Mouse (Mus musculus): ENCODE data around the gene Sec14l4. TPM values are rescaled to one million over a fixed set of nuclear protein-coding genes. Genes with fewer than 3 reads are reported as not detected.
"Not testable (repeated sequence)": the region's sequence is repeated elsewhere in the genome, so short reads cannot be mapped to it uniquely, and the experiment has no call there.

Gene Sec14l4
- polyA plus RNA-seq, 1 experiment from 2014 or later = not detected

- peaks cover 57% of the 10 kb centered on the region for H3K27me3 ChIP-seq (replicated peaks)
- no peak overlapping the region for H3K27ac ChIP-seq (replicated peaks)
- peak overlapping the region; percentile 72 for H3K4me2 ChIP-seq
- peaks cover 13% of the 10 kb centered on the region for H3K4me1 ChIP-seq
- no peaks in the 10 kb centered on the region for H3K36me3 ChIP-seq
- peak overlapping the region; percentile 48 for H3K4me3 ChIP-seq
- 4% methylated on average over 66 of the region's 66 CpGs for WGBS
- no peak for ATAC-seq (ENCODE audit: extremely low read depth, insufficient number of reproducible peaks, low FRiP score, low TSS enrichment)
- peak overlapping the region; percentile 51 for H3K9ac ChIP-seq
- no peaks in the 10 kb centered on the region for H3K9me3 ChIP-seq
These were observed 33.1 kb upstream of the Sec14l4 start for GRCm38 (mm10) chr11:3997978-3998720.

DNA sequence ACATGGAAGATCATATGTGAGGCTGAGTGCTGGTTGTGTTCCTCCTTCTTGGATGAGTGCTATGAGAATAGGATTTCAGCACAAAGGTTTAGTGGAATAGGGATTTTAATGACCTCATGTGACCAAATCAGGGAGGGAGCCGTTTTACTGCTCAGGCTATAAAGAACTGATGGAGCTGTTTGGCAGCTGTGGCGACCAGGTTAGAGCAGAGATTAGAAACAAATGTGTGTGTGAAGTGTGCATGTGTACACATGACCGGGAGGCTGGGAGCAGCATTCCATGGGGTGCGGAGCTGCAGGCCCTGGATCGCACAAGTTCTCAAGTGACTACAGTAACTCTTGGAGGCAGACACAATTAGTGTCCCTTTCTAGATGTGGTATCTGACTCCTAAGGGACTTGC lies 31.7 kb upstream of the Sec14l4 start:
- no peak overlapping the region for H3K9ac ChIP-seq
- no peak for ATAC-seq (ENCODE audit: extremely low read depth, insufficient number of reproducible peaks, low FRiP score, low TSS enrichment)
- H3K4me1 ChIP-seq = peaks cover 13% of the 10 kb centered on the region
- H3K27ac ChIP-seq (replicated peaks) = no peak overlapping the region
- peaks cover 57% of the 10 kb centered on the region for H3K27me3 ChIP-seq (replicated peaks)
- WGBS = 74% methylated on average over 5 of the region's 5 CpGs
- no peaks in the 10 kb centered on the region for H3K36me3 ChIP-seq
- H3K4me3 ChIP-seq = no peak overlapping the region
- no peak overlapping the region for H3K4me2 ChIP-seq
- H3K9me3 ChIP-seq = no peaks in the 10 kb centered on the region

- no peak overlapping the region for H3K9ac ChIP-seq
- H3K4me1 ChIP-seq = peaks cover 13% of the 10 kb centered on the region
- peaks cover 47% of the 10 kb centered on the region for H3K27me3 ChIP-seq (replicated peaks)
- H3K9me3 ChIP-seq = no peaks in the 10 kb centered on the region
- H3K36me3 ChIP-seq = no peaks in the 10 kb centered on the region
- 9% methylated on average over 5 of the region's 5 CpGs for WGBS
- no peak for ATAC-seq (ENCODE audit: extremely low read depth, insufficient number of reproducible peaks, low FRiP score, low TSS enrichment)
- H3K4me3 ChIP-seq = no peak overlapping the region
- H3K27ac ChIP-seq (replicated peaks) = no peak overlapping the region
- H3K4me2 ChIP-seq = no peak overlapping the region
These were observed 29.7 kb upstream of the Sec14l4 start for GRCm38 (mm10) chr11:4001603-4002002.

- WGBS = 48% methylated on average over 5 of the region's 5 CpGs
- no peaks in the 10 kb centered on the region for H3K9me3 ChIP-seq
- H3K4me1 ChIP-seq = no peaks in the 10 kb centered on the region
- H3K9ac ChIP-seq = no peak overlapping the region
- H3K36me3 ChIP-seq = no peaks in the 10 kb centered on the region
- peaks cover 10% of the 10 kb centered on the region for H3K27me3 ChIP-seq (replicated peaks)
- no peak for ATAC-seq (ENCODE audit: extremely low read depth, insufficient number of reproducible peaks, low FRiP score, low TSS enrichment)
- H3K4me3 ChIP-seq = no peak overlapping the region
- no peak overlapping the region for H3K27ac ChIP-seq (replicated peaks)
- no peak overlapping the region for H3K4me2 ChIP-seq
These were observed 25.9 kb upstream of the Sec14l4 start for GRCm38 (mm10) chr11:4005220-4005805.

DNA sequence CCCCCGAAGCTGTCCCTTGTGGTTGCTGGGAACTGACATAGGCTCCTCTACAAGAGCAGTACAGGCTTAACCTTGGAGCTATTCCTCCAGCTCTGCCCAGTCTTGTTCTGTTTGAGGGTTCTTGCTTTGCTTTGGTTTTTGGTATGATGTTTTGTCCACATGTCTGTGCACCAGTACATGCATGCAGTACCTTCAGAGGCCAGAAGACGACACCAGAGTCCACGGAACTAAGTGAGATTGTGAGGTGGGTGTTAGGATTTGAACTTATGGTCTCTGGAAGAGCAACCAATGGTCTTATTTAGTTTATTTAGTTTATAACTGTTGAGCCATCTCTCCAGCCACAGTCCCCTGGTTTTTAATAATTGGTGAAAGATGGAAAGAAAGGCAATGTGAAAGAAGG lies 24.8 kb upstream of the Sec14l4 start:
- no peak overlapping the region for H3K9ac ChIP-seq
- no peak overlapping the region for H3K4me3 ChIP-seq
- H3K4me1 ChIP-seq = no peaks in the 10 kb centered on the region
- no peak overlapping the region for H3K27ac ChIP-seq (replicated peaks)
- no peaks in the 10 kb centered on the region for H3K9me3 ChIP-seq
- ATAC-seq (ENCODE audit: extremely low read depth, insufficient number of reproducible peaks, low FRiP score, low TSS enrichment) = no peak
- no peaks in the 10 kb centered on the region for H3K36me3 ChIP-seq
- H3K4me2 ChIP-seq = no peak overlapping the region
- no peaks in the 10 kb centered on the region; the same call in none of the 2 replicates for H3K27me3 ChIP-seq (replicated peaks)
- 78% methylated on average over 3 of the region's 3 CpGs for WGBS

DNA sequence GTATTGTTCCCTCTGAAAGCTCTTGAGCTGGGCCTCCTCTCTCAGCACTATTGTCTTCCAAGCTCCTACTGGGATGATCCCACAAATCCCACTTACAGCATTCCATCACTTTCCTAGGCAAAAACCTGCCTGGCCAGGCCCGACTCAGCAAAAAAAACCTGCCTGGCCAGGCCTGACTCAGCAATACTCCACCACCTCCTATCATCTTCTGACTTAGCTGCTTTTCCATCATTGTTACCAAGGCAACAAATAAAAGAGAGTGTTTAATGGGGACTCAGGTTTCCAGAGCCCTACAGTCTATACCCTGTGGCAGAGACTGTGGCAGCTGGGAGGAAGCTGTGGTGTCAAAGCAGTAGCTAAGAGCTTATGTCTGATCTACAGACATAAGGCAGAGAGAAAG lies 18.6 kb upstream of the Sec14l4 start:
- no peak for ATAC-seq (ENCODE audit: extremely low read depth, insufficient number of reproducible peaks, low FRiP score, low TSS enrichment)
- Histone ChIP-seq H3K4me1 (no peaks in the 10 kb centered on the region), H3K36me3 (no peaks in the 10 kb centered on the region), H3K4me3 (no peak overlapping the region), H3K4me2 (no peak overlapping the region), H3K27me3 (replicated peaks) (no peaks in the 10 kb centered on the region), H3K27ac (replicated peaks) (no peak overlapping the region), H3K9ac (no peak overlapping the region), H3K9me3 (peaks cover 12% of the 10 kb centered on the region; the same call in 1 of the 2 replicates)
- 54% methylated on average over 1 of the region's 1 CpGs for WGBS

DNA sequence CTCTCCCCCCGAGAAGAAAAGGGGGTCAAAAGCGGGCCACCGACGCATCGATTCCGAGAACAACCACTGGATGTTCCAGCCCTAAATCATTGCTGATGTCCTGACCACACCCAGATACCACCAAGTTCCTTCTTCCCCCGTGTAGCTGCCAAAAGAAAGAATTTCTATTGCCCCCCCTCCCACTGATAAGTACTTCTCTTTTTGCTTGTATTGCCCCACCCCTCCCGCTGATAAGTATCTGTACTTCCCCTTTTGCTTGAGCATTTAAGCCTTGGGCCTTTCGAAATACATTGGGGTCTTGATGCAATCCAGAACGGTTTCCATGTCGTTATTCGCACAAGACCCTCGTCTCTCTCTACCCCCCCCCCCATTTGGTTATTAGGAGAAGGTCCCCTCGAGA lies 15.5 kb upstream of the Sec14l4 start:
- peaks cover 12% of the 10 kb centered on the region; the same call in 1 of the 2 replicates for H3K9me3 ChIP-seq
- not testable (repeated sequence) for H3K36me3 ChIP-seq; ATAC-seq (ENCODE audit: extremely low read depth, insufficient number of reproducible peaks, low FRiP score, low TSS enrichment); H3K4me2 ChIP-seq; H3K9ac ChIP-seq; H3K4me1 ChIP-seq; H3K4me3 ChIP-seq; H3K27me3 ChIP-seq (replicated peaks); H3K27ac ChIP-seq (replicated peaks)
- WGBS = 83% methylated on average over 14 of the region's 14 CpGs

GRCm38 (mm10) chr11:4022111-4022510 lies 9.2 kb upstream of the Sec14l4 start:
- H3K4me2 ChIP-seq = not testable (repeated sequence)

DNA sequence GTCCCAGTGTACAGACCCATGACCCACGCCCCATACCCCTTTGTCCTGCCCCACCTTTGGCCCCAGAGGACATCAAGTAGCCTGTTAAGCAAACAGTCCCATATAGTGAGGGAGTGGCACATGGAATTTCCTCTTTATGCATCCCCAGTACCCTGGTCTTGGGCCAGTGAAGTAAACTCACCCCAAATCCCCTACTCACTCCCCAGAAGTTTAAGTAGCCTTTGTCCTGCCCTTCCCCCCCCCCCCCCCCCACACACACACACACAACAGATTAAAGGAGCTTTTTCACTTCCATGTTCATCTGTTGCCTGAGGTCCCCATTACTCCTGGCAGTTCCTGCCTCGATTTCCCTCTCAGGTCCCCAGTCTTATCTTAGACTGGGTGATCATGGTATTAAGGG lies 7.9 kb upstream of the Sec14l4 start:
- H3K4me1 ChIP-seq = no peaks in the 10 kb centered on the region
- H3K36me3 ChIP-seq = no peaks in the 10 kb centered on the region
- no peak overlapping the region for H3K27ac ChIP-seq (replicated peaks)
- H3K4me3 ChIP-seq = no peak overlapping the region
- H3K27me3 ChIP-seq (replicated peaks) = no peaks in the 10 kb centered on the region
- no peaks in the 10 kb centered on the region for H3K9me3 ChIP-seq
- no peak for ATAC-seq (ENCODE audit: extremely low read depth, insufficient number of reproducible peaks, low FRiP score, low TSS enrichment)
- H3K9ac ChIP-seq = no peak overlapping the region
- H3K4me2 ChIP-seq = no peak overlapping the region
- 52% methylated on average over 2 of the region's 2 CpGs for WGBS

More at GRCm38 (mm10) chr11:4022111-4022510, 9.2 kb upstream of the Sec14l4 start:
- H3K9ac ChIP-seq; H3K9me3 ChIP-seq; H3K4me3 ChIP-seq; ATAC-seq (ENCODE audit: extremely low read depth, insufficient number of reproducible peaks, low FRiP score, low TSS enrichment); H3K27ac ChIP-seq (replicated peaks); H3K27me3 ChIP-seq (replicated peaks); H3K4me1 ChIP-seq; H3K36me3 ChIP-seq: not testable (repeated sequence)
- 82% methylated on average over 13 of the region's 13 CpGs for WGBS

GRCm38 (mm10) chr11:4027066-4027465 lies 4.2 kb upstream of the Sec14l4 start:
- Histone ChIP-seq H3K9me3 (no peaks in the 10 kb centered on the region), H3K4me2 (no peak overlapping the region), H3K36me3 (no peaks in the 10 kb centered on the region), H3K9ac (no peak overlapping the region), H3K4me3 (no peak overlapping the region), H3K27me3 (replicated peaks) (peaks cover 17% of the 10 kb centered on the region), H3K4me1 (peaks cover 4% of the 10 kb centered on the region; the same call in 1 of the 2 replicates), H3K27ac (replicated peaks) (no peak overlapping the region)
- ATAC-seq (ENCODE audit: extremely low read depth, insufficient number of reproducible peaks, low FRiP score, low TSS enrichment) = no peak
- WGBS = 64% methylated on average over 8 of the region's 8 CpGs

GRCm38 (mm10) chr11:4027561-4028334 lies 3.5 kb upstream of the Sec14l4 start:
- H3K9ac ChIP-seq = no peak overlapping the region
- H3K4me3 ChIP-seq = no peak overlapping the region
- no peaks in the 10 kb centered on the region for H3K36me3 ChIP-seq
- no peak for ATAC-seq (ENCODE audit: extremely low read depth, insufficient number of reproducible peaks, low FRiP score, low TSS enrichment)
- H3K27me3 ChIP-seq (replicated peaks) = peaks cover 23% of the 10 kb centered on the region
- H3K9me3 ChIP-seq = no peaks in the 10 kb centered on the region
- WGBS = 60% methylated on average over 9 of the region's 9 CpGs
- no peak overlapping the region for H3K27ac ChIP-seq (replicated peaks)
- H3K4me2 ChIP-seq = no peak overlapping the region
- peaks cover 4% of the 10 kb centered on the region; the same call in 1 of the 2 replicates for H3K4me1 ChIP-seq
